Mouse (Mus musculus) heart, adult 8-10 months (tissue): Measurements from ENCODE around the gene Tcl1b5. TPM values are rescaled to one million over a fixed set of nuclear protein-coding genes. Genes with fewer than 3 reads are reported as not detected.
A peak's percentile ranks its signal among the peaks of the same experiment; 100 is the strongest.
"Not testable (repeated sequence)": the region's sequence is repeated elsewhere in the genome, so short reads cannot be mapped to it uniquely, and the experiment has no call there.

Experiments used
- DNase-seq: peaks from one replicate; pipeline ENCODE4 v3.0.0; 2022; ENCODE audit warnings: low spot score
- total RNA-seq, 4 experiments: library from RNA; stranded (reverse); gene quantifications; 2 replicates each; pipeline ENCODE4 v1.2.4; 2022

Gene Tcl1b5
- total RNA-seq = not detected

DNA sequence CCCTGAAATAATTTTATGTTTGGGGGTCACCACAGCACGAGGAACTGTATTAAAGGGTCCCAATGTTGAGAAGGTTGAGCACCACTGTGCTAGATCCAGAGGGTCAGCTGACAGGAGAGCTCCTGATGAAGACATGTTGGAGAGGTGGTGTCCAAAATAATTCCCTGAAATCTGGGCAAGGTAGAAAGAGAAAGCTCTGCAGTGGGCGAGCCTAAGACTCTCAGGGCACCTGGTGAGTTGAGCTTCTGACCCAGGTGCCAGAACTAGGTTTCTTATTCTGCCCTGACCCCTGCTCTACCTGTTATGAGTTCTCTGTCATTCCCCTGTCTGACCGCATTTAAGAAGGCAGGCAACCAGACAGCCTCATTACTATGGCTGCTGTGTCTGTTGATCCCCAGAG, at the start of gene Tcl1b5:
Gene Tcl1b5, plus strand, starts transcription at position 301 of the 400 bp plus-strand sequence.
- not testable (repeated sequence) for DNase-seq

DNA sequence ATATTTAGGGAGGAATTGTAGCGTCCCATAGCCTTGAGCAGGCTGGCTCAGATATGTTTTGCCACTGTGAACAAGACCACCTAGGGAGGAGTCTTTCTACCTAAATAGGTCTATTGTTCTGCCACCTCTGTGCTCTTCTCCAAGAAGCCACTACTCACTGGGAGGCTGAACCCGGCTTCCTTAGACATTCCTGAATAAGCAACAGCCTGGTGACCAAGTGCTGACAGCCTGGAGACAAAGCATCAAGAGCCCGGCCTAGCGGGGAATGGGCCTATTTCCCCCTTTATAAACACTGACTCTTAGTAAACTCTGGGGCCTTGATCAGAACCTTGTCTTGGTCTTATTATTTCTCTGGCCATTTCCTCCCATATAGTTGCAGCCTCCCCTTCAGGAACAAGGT, 49.6 kb upstream of the Tcl1b5 start:
- no peak for DNase-seq

DNA sequence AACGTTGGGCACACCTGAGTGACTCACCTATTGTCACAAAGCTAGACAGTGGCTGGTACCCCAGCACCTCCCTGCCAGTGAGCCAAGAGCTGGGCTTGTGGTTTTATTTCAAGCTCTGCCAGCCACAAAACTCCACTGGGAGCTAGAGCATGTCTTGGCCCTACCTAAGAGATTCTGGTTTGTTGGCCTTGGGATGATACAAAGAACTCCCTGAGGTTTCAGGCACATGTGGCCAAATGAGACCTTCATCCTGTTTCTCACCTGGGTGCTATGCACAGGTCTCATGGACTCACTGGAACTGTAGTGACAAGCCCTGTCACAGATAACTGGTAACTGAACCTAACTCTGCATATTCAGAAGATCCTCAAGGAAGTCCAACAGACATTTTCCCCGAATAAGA, 48.5 kb upstream of the Tcl1b5 start:
- DNase-seq = no peak

DNA sequence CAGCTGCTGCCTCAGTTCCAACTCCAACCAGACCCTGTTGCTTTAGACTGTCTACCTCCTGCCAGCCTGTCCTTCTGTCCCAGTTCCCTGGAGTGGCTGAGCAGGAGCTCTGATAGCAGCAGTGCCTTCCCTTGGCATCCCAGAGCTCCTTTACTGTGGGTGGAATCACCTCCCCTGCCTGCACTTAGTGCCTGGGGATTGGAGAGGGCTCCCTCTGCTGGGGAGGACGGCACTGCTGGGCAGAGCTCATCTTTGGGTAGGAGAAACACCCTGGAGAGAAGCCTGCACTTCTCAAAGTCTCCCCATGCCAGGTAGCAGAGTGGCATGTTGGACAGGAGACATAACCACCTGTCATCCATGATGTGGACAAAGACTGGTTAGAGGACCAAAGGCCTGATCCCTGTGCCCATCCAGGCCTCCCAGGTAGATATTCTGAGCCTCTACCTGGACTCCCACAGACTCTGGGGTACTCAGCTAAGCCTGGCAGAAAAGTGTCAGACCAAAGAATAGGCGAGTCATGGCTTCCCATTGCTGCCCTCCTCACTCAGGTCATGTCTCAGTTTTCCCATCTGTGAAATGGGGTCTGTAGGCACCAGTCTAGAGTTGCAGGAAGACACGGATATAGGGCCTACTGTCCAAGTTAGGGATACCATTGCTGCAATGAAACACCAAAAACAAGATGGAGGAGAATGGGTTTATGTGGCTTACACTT, 46.5 kb upstream of the Tcl1b5 start:
- not testable (repeated sequence) for DNase-seq

DNA sequence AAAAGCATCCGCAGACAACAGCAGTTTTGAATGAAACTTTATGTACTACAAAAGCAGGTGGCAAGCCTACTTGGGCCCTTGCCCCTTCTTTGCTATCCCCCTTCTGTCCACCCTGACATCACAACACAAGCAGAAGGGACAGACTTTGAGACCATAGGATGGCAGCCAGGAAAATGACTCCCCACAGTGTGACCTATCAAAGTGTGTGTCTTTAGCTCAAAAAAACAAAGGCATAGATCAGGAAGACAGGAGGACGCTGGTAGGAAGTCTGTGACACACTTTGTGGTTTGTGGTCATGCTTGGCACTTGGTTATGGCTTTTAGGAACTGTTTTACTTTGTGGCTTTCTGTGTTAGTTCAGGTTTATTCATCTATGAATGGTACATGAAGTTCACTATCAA, 42.0 kb upstream of the Tcl1b5 start:
- not testable (repeated sequence) for DNase-seq

DNA sequence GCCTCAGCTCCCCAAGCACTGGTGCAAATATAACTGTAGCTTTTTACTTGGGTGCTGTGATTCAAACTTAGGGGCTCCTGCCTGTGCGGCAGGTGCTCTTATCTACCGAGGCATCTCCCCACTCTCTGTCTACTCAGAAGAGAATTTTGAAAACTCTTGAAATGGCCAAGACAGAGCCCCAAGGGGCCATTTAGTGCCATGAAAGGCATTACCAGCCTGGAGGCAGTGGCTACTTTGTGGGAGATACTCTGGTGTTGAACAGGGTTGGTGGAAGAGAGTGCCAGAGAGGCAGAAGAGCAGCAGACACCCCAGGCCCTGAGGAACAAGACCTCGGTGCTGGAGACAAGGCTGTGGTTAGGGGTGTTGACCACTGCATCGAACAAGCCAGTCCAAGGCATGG, 41.3 kb upstream of the Tcl1b5 start:
- DNase-seq = not testable (repeated sequence)

DNA sequence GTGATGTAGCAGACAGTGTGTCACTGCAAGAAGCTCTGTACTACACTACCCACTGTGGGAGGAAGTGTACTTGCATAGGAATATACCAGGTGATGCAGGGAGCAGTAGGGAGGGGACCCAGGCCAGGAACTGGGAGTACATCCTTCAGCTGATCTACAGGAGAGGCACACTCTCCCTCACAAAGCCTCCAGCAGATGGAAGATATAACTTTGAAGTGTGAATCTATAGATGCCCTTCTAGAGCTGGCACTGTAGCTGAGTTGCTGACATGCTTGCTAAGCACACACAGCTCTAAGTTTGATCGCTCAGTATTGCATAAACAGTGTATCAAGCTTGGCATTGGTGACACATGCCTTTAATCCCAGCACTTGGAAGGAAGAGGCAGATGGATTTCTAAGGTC, 38.4 kb upstream of the Tcl1b5 start:
- not testable (repeated sequence) for DNase-seq

DNA sequence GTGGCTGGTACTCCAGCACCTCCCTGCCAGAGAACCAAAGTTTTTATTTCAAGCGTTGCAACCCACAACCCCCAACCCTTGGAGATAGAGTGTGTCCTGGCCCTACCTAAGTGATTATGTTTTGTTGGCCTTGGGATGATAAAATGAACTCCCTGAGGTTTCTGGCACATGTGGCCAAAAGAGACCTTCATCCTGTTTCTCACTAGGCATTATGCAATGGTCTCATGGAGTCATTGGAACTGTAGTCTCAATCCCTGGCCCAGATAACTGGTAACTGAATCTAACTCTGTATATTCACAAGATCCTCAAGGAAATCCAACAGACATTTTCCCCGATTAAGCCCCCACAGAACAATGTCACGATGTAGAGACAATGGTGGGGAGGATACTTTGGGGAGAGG, 33.0 kb upstream of the Tcl1b5 start:
- no peak for DNase-seq

DNA sequence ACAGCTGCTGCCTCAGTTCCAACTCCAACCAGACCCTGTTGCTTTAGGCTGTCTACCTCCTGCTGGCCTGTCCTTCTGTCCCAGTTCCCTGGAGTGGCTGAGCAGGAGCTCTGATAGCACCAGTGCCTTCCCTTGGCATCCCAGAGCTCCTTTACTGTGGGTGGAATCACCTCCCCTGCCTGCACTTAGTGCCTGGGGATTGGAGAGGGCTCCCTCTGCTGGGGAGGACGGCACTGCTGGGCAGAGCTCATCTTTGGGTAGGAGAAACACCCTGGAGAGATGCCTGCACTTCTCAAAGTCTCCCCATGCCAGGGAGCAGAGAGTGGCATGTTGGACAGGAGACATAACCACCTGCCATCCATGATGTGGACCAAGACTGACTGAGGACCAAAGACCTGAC, 31.2 kb upstream of the Tcl1b5 start:
- not testable (repeated sequence) for DNase-seq

DNA sequence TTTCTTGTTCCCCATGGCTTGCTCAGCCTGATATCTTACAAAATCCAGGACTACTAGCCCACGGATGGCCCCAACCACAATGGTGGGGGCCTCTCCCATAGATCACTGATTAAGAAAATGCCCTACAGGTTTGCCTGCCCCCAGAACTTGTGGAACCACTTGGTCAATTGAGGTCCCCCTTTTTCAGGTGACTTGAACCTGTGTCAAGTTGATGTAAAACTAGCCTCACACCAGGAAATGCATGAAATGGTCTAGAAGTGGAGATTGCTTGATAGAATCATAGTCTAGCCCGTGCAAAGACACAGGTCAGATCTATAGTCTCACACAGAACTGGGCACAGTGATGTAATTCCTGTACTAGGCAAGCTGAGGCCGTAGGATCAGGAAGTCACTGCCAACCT, 30.4 kb upstream of the Tcl1b5 start, which contains the start of gene Tcl1b2:
Gene Tcl1b2, plus strand, starts transcription at position 301 of the 400 bp plus-strand sequence.
- no peak for DNase-seq

DNA sequence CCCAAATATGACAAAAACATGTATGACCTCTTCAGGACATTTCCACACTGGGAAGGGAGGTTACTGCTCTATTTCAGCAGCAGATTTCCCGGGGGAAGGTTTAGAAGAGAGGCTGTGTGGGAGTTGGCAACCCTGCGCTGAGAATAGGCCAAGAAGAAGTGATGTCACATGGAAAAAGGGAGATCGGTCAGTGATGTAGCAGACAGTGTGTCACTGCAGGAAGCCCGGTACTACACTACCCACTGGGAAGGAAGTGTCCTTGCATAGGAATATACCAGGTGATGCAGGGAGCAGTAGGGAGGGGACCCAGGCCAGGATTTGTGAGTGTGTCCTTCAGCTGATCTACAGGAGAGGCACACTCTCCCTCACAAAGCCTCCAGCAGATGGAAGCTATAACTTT, 20.9 kb upstream of the Tcl1b5 start:
- not testable (repeated sequence) for DNase-seq

DNA sequence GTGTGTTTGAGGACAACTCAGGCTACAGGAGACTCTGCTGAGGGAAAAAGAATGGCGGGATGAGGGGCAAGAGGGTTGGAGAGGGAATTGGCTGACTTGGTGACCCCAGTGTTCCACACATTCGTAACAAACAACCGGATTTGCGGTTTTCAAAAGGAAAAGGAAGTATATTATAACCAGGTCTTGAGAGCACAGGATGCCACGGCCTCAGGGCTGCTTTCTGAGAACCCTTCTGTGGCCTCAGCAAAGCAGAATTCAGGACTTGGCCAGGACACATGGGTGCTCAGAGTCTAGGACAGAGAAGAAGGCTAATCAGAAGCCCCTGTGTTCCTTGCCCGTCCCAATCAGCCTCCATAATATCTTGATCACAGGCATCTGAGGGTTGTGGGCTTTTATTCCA, 17.3 kb upstream of the Tcl1b5 start:
- no peak for DNase-seq

DNA sequence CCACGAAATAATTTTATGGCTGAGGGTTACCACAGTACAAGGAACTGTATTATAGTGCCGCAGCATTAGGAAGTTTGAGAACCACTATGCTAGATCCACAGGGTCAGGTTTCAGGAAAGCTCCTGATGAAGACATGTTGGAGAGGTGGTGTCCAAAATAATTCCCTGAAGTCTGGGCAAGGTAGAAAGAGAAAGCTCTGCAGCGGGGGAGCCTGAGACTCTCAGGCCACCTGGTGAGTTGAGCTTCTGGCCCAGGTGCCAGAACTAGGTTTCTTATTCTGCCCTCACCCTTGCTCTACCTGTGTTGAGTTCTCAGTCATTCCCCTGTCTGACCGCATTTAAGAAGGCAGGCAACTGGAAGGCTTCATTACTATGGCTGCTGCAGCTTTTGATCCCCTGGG, 16.8 kb upstream of the Tcl1b5 start, which contains the start of gene Tcl1b1:
Gene Tcl1b1, plus strand, starts transcription at position 301 of the 400 bp plus-strand sequence.
- no peak for DNase-seq

DNA sequence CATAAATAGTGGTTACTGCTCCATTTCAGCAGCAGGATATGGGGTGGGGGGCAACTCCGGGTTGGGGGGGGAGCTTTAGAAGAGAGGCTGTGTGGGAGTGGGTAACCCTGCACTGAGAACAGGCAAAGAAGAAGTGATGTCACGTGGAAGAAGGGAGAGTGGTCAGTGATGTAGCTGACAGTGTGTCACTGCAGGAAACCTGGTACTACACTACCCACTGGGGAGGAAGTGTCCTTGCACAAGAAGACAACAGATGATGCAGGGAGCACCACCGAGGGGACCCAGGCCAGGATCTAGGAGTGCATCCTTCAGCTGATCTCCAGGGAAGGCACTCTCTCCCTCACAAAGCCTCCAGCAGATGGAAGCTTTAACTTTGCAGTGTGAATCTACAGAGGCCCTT, 9.4 kb upstream of the Tcl1b5 start:
- no peak for DNase-seq

DNA sequence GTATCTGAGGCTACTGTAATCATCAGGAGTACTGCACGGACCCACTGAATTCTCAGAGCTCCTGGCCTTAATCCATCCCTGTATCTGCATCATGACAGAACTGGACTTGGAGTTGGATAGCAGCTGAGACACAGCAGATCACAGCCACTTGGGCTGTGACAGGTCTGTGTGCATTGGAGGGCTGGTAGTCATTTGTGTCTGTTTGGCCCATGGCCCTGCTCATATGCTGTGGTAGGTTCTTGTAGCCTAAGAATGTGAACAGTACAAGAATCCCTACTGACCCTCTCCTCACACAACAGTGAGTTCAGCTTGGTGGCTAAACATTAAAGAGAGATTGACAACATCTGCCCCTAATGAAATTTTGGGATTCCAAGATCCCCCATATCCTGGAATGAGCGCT, 2.8 kb upstream of the Tcl1b5 start:
- DNase-seq = no peak

DNA sequence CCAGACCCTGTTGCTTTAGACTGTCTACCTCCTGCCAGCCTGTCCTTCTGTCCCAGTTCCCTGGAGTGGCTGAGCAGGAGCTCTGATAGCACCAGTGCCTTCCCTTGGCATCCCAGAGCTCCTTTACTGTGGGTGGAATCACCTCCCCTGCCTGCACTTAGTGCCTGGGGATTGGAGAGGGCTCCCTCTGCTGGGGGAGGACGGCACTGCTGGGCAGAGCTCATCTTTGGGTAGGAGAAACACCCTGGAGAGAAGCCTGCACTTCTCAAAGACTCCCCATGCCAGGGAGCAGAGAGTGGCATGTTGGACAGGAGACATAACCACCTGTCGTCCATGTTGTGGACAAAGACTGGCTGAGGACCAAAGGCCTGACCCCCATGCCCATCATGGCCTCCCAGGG, 1.8 kb upstream of the Tcl1b5 start:
- peak; percentile 18 for DNase-seq

DNA sequence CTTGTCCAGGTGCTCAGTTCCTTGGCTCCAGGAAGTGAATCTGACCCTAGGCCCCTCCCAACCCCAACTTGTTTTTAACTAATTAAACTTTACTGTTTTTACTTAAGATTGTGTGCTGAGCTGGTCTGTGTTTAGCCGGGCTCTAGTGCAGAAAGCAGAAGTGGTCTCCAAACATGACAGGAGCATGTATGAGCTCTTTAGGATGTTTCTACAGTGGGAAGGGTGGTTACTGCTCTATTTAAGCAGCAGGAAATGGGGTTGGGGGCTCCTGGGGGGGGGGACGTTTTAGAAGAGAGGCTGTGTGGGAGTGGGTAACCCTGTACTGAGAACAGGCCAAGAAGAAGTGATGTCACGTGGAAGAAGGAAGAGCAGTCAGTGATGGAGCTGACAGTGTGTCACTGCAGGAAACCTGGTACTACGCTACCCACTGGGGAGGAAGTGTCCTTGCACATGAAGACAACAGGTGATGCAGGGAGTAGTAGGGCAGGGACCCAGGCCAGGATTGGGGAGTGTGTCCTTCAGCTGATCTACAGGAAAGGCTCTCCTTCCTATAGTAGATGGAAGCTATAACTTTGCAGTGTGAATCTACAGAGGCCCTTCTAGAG, 5.0 kb downstream of the Tcl1b5 start:
- not testable (repeated sequence) for DNase-seq

DNA sequence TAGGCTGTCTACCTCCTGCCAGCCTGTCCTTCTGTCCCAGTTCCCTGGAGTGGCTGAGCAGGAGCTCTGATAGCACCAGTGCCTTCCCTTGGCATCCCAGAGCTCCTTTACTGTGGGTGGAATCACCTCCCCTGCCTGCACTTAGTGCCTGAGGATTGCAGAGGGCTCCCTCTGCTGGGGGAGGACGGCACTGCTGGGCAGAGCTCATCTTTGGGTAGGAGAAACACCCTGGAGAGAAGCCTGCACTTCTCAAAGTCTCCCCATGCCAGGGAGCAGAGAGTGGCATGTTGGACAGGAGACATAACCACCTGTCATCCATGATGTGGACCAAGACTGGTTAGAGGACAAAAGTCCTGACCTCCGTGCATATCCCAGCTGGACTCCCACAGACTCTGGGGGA, 12.8 kb downstream of the Tcl1b5 start:
- not testable (repeated sequence) for DNase-seq

DNA sequence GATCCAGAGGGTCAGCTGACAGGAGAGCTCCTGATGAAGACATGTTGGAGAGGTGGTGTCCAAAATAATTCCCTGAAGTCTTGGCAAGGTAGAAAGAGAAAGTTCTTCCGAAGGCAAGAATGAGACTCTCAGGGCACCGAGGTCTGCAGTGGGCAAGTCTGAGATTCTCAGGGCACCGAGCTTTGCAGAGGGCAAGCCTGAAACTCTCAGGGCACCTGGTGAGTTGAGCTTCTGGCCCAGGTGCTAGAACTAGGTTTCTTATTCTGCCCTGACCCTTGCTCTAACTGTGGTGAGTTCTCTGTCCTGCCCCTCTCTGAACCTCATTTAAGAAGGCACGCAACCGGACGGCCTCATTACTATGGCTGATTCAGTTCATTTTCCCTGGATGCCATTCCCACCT, 14.6 kb downstream of the Tcl1b5 start, which contains the start of gene Tcl1b3:
Gene Tcl1b3, plus strand, starts transcription at position 301 of the 400 bp plus-strand sequence.
- DNase-seq = not testable (repeated sequence)

DNA sequence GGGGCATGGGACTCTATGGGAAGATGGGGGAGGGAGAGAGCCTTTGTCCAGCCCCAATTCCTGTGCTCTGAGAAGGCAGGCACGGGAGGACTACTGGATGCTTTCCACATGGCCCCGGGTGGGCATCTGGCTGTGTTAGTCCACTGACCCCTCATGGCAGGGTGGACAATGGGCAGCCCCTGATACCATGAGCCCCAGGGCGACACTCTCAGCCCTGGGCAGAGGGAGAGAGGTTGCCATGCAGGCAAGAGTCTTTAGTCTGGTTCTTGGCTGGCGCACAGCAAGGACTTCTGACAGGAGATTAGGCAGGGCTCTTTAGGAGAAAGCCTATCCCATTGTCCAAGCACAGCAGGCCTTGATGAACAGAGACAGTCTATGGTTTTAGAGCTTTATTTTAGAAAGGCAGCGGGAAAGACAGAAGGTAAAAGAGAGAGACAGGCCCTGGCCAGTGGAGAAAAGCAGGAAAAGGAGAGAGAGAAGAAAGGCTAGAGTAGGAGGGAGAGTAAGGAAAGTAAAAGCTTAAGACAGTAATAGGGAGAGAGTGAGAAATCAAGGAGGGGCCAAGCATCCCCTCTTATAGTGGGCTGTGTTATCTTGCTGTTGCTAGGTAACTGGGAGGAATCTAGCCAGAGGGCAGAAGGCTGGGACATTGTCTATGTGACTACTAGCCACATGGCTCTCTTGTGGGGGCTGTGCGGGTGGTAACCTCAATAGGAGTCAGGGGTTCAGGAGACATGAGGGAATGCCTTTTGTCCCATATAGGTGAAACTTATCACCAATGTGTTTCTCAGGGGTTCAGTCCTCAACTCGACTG, 23.7 kb downstream of the Tcl1b5 start:
- DNase-seq = not testable (repeated sequence)

DNA sequence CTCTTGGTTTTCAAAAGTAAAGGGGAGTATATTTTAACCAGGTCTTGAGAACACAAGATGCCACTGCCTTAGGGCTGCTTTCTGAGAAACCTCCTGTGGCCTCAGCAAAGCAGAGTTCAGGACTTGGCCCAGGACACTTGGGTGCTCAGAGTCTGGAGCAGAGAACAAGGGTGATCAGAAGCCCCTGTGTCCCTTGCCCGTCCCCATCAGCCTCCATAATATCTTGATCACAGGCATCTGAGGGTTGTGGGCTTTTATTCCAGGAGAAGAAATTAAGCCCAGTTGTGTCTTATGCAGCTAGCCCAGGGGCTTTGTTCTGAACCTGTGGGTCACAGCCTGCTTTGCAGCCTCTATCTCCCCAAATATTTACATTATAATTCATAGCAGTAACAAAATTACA, 25.5 kb downstream of the Tcl1b5 start, which contains the start of gene Tcl1b4:
Gene Tcl1b4, plus strand, starts transcription at position 301 of the 400 bp plus-strand sequence.
- not testable (repeated sequence) for DNase-seq

DNA sequence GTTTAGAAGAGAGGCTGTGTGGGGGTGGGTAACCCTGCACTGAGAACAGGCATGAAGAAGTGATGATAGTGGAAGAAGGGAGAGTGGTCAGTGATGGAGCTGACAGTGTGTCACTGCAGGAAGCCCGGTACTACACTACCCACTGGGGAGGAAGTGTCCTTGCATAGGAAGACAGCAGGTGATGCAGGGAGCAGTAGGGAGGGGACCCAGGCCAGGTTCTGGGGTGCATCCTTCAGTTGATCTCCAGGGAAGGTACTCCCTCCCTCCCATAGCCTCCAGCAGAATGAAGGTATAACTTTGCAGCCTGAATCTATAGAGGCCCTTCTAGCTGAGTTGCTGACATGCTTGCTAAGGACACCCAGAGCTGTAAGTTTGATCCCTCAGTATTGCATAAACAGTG, 30.9 kb downstream of the Tcl1b5 start:
- DNase-seq = no peak
